Mouse (Mus musculus): Measurements from ENCODE around the gene Ldlrad1. TPM values are rescaled to one million over a fixed set of nuclear protein-coding genes. Genes with fewer than 3 reads are reported as not detected.

The Ldlrad1 gene
- polyA plus RNA-seq, 1 experiment from 2014 or later: not detected

GRCm38 (mm10) chr4:107213279-107214011, 4.5 kb downstream of the Ldlrad1 start:
- no peak overlapping the region for H3K4me3 ChIP-seq (ENCODE audit: low read depth, low read length)
- H3K9ac ChIP-seq (ENCODE audit: low read length): no peak overlapping the region
- H3K27me3 ChIP-seq (ENCODE audit: control insufficient read depth, insufficient read depth, low read length): no peaks in the 10 kb centered on the region
- ATAC-seq (ENCODE audit: insufficient number of reproducible peaks, low FRiP score, low TSS enrichment, low read depth) (no peak), DNase-seq (ENCODE audit: low spot score) (no peak)
- no peak overlapping the region for H3K4me2 ChIP-seq (ENCODE audit: low read depth, severe bottlenecking)
- no peaks in the 10 kb centered on the region for H3K4me1 ChIP-seq (ENCODE audit: control insufficient read depth, insufficient read depth, low read length)
- H3K27ac ChIP-seq (replicated peaks; ENCODE audit: low read depth, low read length): no peak overlapping the region
- no peaks in the 10 kb centered on the region for H3K9me3 ChIP-seq (ENCODE audit: control insufficient read depth, low read length)
- H3K36me3 ChIP-seq (ENCODE audit: control insufficient read depth, insufficient read depth, low read length): no peaks in the 10 kb centered on the region; the same call in 1 of the 2 replicates
- 65% methylated on average over 12 of the region's 12 CpGs for WGBS

- H3K4me1 ChIP-seq (ENCODE audit: control insufficient read depth, insufficient read depth, low read length): no peaks in the 10 kb centered on the region
- H3K27me3 ChIP-seq (ENCODE audit: control insufficient read depth, insufficient read depth, low read length): no peaks in the 10 kb centered on the region
- no peak overlapping the region for H3K27ac ChIP-seq (replicated peaks; ENCODE audit: low read depth, low read length)
- no peaks in the 10 kb centered on the region for H3K9me3 ChIP-seq (ENCODE audit: control insufficient read depth, low read length)
- H3K4me3 ChIP-seq (ENCODE audit: low read depth, low read length): no peak overlapping the region
- H3K4me2 ChIP-seq (ENCODE audit: low read depth, severe bottlenecking): no peak overlapping the region
- H3K9ac ChIP-seq (ENCODE audit: low read length): no peak overlapping the region
- no peak for ATAC-seq (ENCODE audit: insufficient number of reproducible peaks, low FRiP score, low TSS enrichment, low read depth)
- no peak for DNase-seq (ENCODE audit: low spot score)
- H3K36me3 ChIP-seq (ENCODE audit: control insufficient read depth, insufficient read depth, low read length): no peaks in the 10 kb centered on the region
- 85% methylated on average over 9 of the region's 9 CpGs for WGBS
These were observed 8.6 kb downstream of the Ldlrad1 start for GRCm38 (mm10) chr4:107217574-107217973.

GRCm38 (mm10) chr4:107221524-107221923, 12.5 kb downstream of the Ldlrad1 start:
- Histone ChIP-seq H3K36me3 (ENCODE audit: control insufficient read depth, insufficient read depth, low read length) (no peaks in the 10 kb centered on the region), H3K4me2 (ENCODE audit: low read depth, severe bottlenecking) (no peak overlapping the region), H3K27ac (replicated peaks; ENCODE audit: low read depth, low read length) (no peak overlapping the region), H3K9me3 (ENCODE audit: control insufficient read depth, low read length) (no peaks in the 10 kb centered on the region), H3K4me3 (ENCODE audit: low read depth, low read length) (no peak overlapping the region), H3K9ac (ENCODE audit: low read length) (no peak overlapping the region), H3K27me3 (ENCODE audit: control insufficient read depth, insufficient read depth, low read length) (no peaks in the 10 kb centered on the region), H3K4me1 (ENCODE audit: control insufficient read depth, insufficient read depth, low read length) (no peaks in the 10 kb centered on the region)
- WGBS: 91% methylated on average over 5 of the region's 5 CpGs
- DNase-seq (ENCODE audit: low spot score): no peak
- no peak for ATAC-seq (ENCODE audit: insufficient number of reproducible peaks, low FRiP score, low TSS enrichment, low read depth)

- no peaks in the 10 kb centered on the region for H3K9me3 ChIP-seq (ENCODE audit: control insufficient read depth, low read length)
- H3K4me2 ChIP-seq (ENCODE audit: low read depth, severe bottlenecking): no peak overlapping the region
- no peak overlapping the region for H3K4me3 ChIP-seq (ENCODE audit: low read depth, low read length)
- H3K4me1 ChIP-seq (ENCODE audit: control insufficient read depth, insufficient read depth, low read length): no peaks in the 10 kb centered on the region
- 81% methylated on average over 11 of the region's 11 CpGs for WGBS
- H3K9ac ChIP-seq (ENCODE audit: low read length): no peak overlapping the region
- ATAC-seq (ENCODE audit: insufficient number of reproducible peaks, low FRiP score, low TSS enrichment, low read depth) (no peak), DNase-seq (ENCODE audit: low spot score) (no peak)
- no peaks in the 10 kb centered on the region for H3K36me3 ChIP-seq (ENCODE audit: control insufficient read depth, insufficient read depth, low read length)
- H3K27ac ChIP-seq (replicated peaks; ENCODE audit: low read depth, low read length): no peak overlapping the region
- no peaks in the 10 kb centered on the region for H3K27me3 ChIP-seq (ENCODE audit: control insufficient read depth, insufficient read depth, low read length)
These were observed 14.5 kb downstream of the Ldlrad1 start for GRCm38 (mm10) chr4:107223225-107224204.

- Histone ChIP-seq H3K9me3 (ENCODE audit: control insufficient read depth, low read length) (no peaks in the 10 kb centered on the region), H3K36me3 (ENCODE audit: control insufficient read depth, insufficient read depth, low read length) (no peaks in the 10 kb centered on the region), H3K27me3 (ENCODE audit: control insufficient read depth, insufficient read depth, low read length) (no peaks in the 10 kb centered on the region), H3K9ac (ENCODE audit: low read length) (no peak overlapping the region), H3K4me2 (ENCODE audit: low read depth, severe bottlenecking) (no peak overlapping the region), H3K4me3 (ENCODE audit: low read depth, low read length) (no peak overlapping the region), H3K27ac (replicated peaks; ENCODE audit: low read depth, low read length) (no peak overlapping the region), H3K4me1 (ENCODE audit: control insufficient read depth, insufficient read depth, low read length) (no peaks in the 10 kb centered on the region)
- no peak for DNase-seq (ENCODE audit: low spot score)
- no peak for ATAC-seq (ENCODE audit: insufficient number of reproducible peaks, low FRiP score, low TSS enrichment, low read depth)
- WGBS: 78% methylated on average over 2 of the region's 2 CpGs
These were observed 17.3 kb downstream of the Ldlrad1 start for GRCm38 (mm10) chr4:107226313-107226712.

GRCm38 (mm10) chr4:107232219-107232618, 23.2 kb downstream of the Ldlrad1 start:
- DNase-seq (ENCODE audit: low spot score) (no peak), ATAC-seq (ENCODE audit: insufficient number of reproducible peaks, low FRiP score, low TSS enrichment, low read depth) (no peak)
- H3K27ac ChIP-seq (replicated peaks; ENCODE audit: low read depth, low read length): no peak overlapping the region
- no peak overlapping the region for H3K4me2 ChIP-seq (ENCODE audit: low read depth, severe bottlenecking)
- H3K36me3 ChIP-seq (ENCODE audit: control insufficient read depth, insufficient read depth, low read length): peaks cover 9% of the 10 kb centered on the region; the same call in 1 of the 2 replicates
- no peaks in the 10 kb centered on the region for H3K4me1 ChIP-seq (ENCODE audit: control insufficient read depth, insufficient read depth, low read length)
- no peaks in the 10 kb centered on the region for H3K27me3 ChIP-seq (ENCODE audit: control insufficient read depth, insufficient read depth, low read length)
- no peaks in the 10 kb centered on the region for H3K9me3 ChIP-seq (ENCODE audit: control insufficient read depth, low read length)
- WGBS: 40% methylated on average over 3 of the region's 3 CpGs
- no peak overlapping the region for H3K4me3 ChIP-seq (ENCODE audit: low read depth, low read length)
- H3K9ac ChIP-seq (ENCODE audit: low read length): no peak overlapping the region

GRCm38 (mm10) chr4:107238253-107238652, 29.3 kb downstream of the Ldlrad1 start:
- H3K4me2 ChIP-seq (ENCODE audit: low read depth, severe bottlenecking): no peak overlapping the region
- H3K27ac ChIP-seq (replicated peaks; ENCODE audit: low read depth, low read length): no peak overlapping the region
- H3K9me3 ChIP-seq (ENCODE audit: control insufficient read depth, low read length): no peaks in the 10 kb centered on the region
- ATAC-seq (ENCODE audit: insufficient number of reproducible peaks, low FRiP score, low TSS enrichment, low read depth): no peak
- WGBS: 91% methylated on average over 2 of the region's 2 CpGs
- DNase-seq (ENCODE audit: low spot score): no peak
- H3K9ac ChIP-seq (ENCODE audit: low read length): no peak overlapping the region
- H3K4me1 ChIP-seq (ENCODE audit: control insufficient read depth, insufficient read depth, low read length): no peaks in the 10 kb centered on the region
- no peak overlapping the region for H3K4me3 ChIP-seq (ENCODE audit: low read depth, low read length)
- H3K36me3 ChIP-seq (ENCODE audit: control insufficient read depth, insufficient read depth, low read length): peaks cover 15% of the 10 kb centered on the region
- H3K27me3 ChIP-seq (ENCODE audit: control insufficient read depth, insufficient read depth, low read length): no peaks in the 10 kb centered on the region

- DNase-seq (ENCODE audit: low spot score): no peak
- 95% methylated on average over 6 of the region's 6 CpGs for WGBS
- Histone ChIP-seq H3K4me2 (ENCODE audit: low read depth, severe bottlenecking) (no peak overlapping the region), H3K27me3 (ENCODE audit: control insufficient read depth, insufficient read depth, low read length) (no peaks in the 10 kb centered on the region), H3K4me1 (ENCODE audit: control insufficient read depth, insufficient read depth, low read length) (no peaks in the 10 kb centered on the region), H3K9ac (ENCODE audit: low read length) (no peak overlapping the region), H3K27ac (replicated peaks; ENCODE audit: low read depth, low read length) (no peak overlapping the region), H3K4me3 (ENCODE audit: low read depth, low read length) (no peak overlapping the region), H3K36me3 (ENCODE audit: control insufficient read depth, insufficient read depth, low read length) (peaks cover 12% of the 10 kb centered on the region), H3K9me3 (ENCODE audit: control insufficient read depth, low read length) (no peaks in the 10 kb centered on the region)
- ATAC-seq (ENCODE audit: insufficient number of reproducible peaks, low FRiP score, low TSS enrichment, low read depth): no peak
These were observed 31.2 kb downstream of the Ldlrad1 start for GRCm38 (mm10) chr4:107240196-107240595.

Measured in limb, embryonic 11.5 days (tissue).